Mouse (Mus musculus) midbrain, embryonic 16.5 days (tissue): ENCODE measurements at regions not wholly inside any gene's neighbourhood (a gene's known extent, or its start where the extent isn't known, plus 50 kb on each side); places are given as distances from the start of the nearest gene placed in this dataset.

Experiments used
- ATAC-seq: fragments of 200-750 bp; cut with Nextera tagmentation; 2 replicates; pipeline ENCODE4 v1.8.0; 2017; ENCODE audit warnings: moderate TSS enrichment
- H3K27ac ChIP-seq: fragments of 300-500 bp; sonication (generic); 2 replicates; pipeline ENCODE4 v1.5.1; 2014; ENCODE audit warnings: mild to moderate bottlenecking, low read length, mixed read lengths
- H3K27me3 ChIP-seq: fragments of 300-500 bp; sonication (generic); 2 replicates; pipeline ENCODE4 v1.6.1; 2014; ENCODE audit warnings: low read depth, low read length, mixed read lengths; ENCODE audit not compliant: control insufficient read depth, insufficient read depth
- H3K36me3 ChIP-seq: fragments of 300-500 bp; sonication (generic); 2 replicates; pipeline ENCODE4 v1.6.1; 2014; ENCODE audit warnings: mild to moderate bottlenecking, low read length, moderate library complexity, mixed read lengths; ENCODE audit not compliant: control insufficient read depth, insufficient read depth
- H3K4me1 ChIP-seq: fragments of 300-500 bp; sonication (generic); 2 replicates; pipeline ENCODE4 v1.6.1; 2014; ENCODE audit warnings: mild to moderate bottlenecking, low read length, mixed read lengths; ENCODE audit not compliant: control insufficient read depth, insufficient read depth
- H3K4me2 ChIP-seq: fragments of 300-500 bp; sonication (generic); 2 replicates; pipeline ENCODE4 v1.6.1; 2014; ENCODE audit warnings: mild to moderate bottlenecking, low read length, mixed read lengths
- H3K4me3 ChIP-seq: fragments of 300-500 bp; sonication (generic); 2 replicates; pipeline ENCODE4 v1.5.1; 2014; ENCODE audit warnings: low read depth, mild to moderate bottlenecking, low read length, moderate library complexity, mixed read lengths
- H3K9ac ChIP-seq: fragments of 300-500 bp; sonication (generic); 2 replicates; pipeline ENCODE4 v1.6.1; 2014; ENCODE audit warnings: low read depth, low read length, mixed read lengths
- H3K9me3 ChIP-seq: fragments of 300-500 bp; sonication (generic); replicated peaks from 2 replicates; pipeline ENCODE4 v1.6.1; 2014; ENCODE audit warnings: mild to moderate bottlenecking, low read length, mixed read lengths; ENCODE audit not compliant: control insufficient read depth, poor library complexity, severe bottlenecking
- WGBS: fragments of 180-500 bp; shearing (Covaris S2); extraction: QIAGEN DNeasy Blood & Tissue Kit; methylation state at CpG from one replicate; pipeline ENCODE4 v1.1.7; 2014; 5-methylcytosine and 5-hydroxymethylcytosine counted together

DNA sequence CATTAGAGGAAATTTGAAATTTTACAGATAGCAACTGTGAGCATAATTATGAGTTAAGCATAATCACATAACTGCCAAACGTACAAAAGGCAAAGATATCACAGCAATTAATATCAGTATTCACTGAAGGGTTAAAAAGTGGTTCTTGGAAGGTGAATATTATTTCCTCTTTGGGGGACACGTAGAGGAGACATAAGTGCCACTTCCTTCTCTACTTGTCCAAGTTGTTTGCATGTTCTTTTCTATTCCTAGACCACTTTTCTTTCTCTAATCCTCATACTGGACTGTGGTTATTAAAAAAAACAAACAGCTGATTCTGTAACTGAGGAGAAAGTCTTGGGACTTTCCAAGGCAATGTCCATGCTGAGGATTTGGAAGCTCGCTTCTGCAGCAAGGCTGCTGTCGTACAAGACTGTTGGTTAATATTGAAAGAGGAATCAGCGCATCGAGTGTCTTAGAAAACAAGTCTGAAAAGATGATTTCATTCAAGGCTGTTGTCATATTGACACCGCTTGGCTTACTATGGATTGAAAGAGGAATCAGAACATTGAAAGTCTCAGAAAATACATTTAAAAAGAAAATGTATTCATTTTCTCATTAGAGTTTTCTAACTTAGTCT, 61.7 kb upstream of the Tent5a start:
- WGBS: 88% methylated on average over 7 of the region's 7 CpGs
- no peak for ATAC-seq
- no peaks in the 10 kb centered on the region for H3K36me3 ChIP-seq
- H3K4me1 ChIP-seq: no peaks in the 10 kb centered on the region
- H3K4me3 ChIP-seq: no peak overlapping the region
- H3K4me2 ChIP-seq: no peak overlapping the region
- H3K27ac ChIP-seq: no peak overlapping the region
- H3K27me3 ChIP-seq: no peaks in the 10 kb centered on the region
- H3K9me3 ChIP-seq: no peaks in the 10 kb centered on the region
- H3K9ac ChIP-seq: no peak overlapping the region

DNA sequence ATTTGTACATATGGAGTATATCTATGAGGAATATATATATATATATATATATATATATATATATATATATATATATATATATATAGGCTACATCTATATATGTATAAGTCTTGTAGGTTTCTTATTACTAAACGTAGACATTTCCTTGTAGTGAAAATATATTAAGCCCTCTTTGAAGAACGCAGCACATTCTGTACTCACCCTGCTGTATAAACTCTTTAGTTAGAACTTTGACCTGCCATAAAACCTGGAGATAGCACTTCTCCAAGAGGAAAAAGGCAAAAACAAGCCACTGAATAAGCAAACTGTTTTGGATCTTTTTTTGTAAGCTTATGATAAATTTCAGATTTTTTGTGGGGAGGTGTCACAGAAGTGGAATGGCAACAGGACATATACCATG, 55.3 kb upstream of the Tent5a start:
- 96% methylated on average over 2 of the region's 2 CpGs for WGBS
- H3K27ac ChIP-seq: no peak overlapping the region
- no peak overlapping the region for H3K4me3 ChIP-seq
- H3K4me1 ChIP-seq: no peaks in the 10 kb centered on the region
- H3K27me3 ChIP-seq: no peaks in the 10 kb centered on the region
- no peaks in the 10 kb centered on the region for H3K9me3 ChIP-seq
- no peak for ATAC-seq
- H3K36me3 ChIP-seq: no peaks in the 10 kb centered on the region
- no peak overlapping the region for H3K9ac ChIP-seq
- H3K4me2 ChIP-seq: no peak overlapping the region

DNA sequence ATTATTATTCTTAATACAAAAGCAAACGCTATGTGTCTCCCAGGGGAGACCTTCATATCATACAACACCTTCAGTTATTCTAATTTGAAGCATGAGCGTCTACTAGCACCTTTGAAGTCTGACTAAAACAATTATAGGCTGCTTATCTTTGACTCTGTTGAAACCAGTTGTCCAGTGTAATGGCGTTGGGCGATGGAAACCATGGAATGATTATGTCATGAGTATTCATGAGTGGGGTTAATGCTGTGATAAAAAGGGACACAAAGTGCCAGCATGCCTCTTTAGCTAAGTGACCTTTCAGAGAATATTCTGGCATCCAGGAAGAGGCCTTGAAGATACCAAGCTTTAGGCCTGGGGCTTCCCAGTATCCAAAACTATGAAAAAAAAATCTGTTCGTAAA, 53.6 kb upstream of the Tent5a start:
- ATAC-seq: no peak
- H3K27me3 ChIP-seq: no peaks in the 10 kb centered on the region
- H3K36me3 ChIP-seq: no peaks in the 10 kb centered on the region
- H3K9ac ChIP-seq: no peak overlapping the region
- no peak overlapping the region for H3K4me2 ChIP-seq
- no peaks in the 10 kb centered on the region for H3K4me1 ChIP-seq
- no peaks in the 10 kb centered on the region for H3K9me3 ChIP-seq
- no peak overlapping the region for H3K27ac ChIP-seq
- 61% methylated on average over 5 of the region's 5 CpGs for WGBS
- H3K4me3 ChIP-seq: no peak overlapping the region

DNA sequence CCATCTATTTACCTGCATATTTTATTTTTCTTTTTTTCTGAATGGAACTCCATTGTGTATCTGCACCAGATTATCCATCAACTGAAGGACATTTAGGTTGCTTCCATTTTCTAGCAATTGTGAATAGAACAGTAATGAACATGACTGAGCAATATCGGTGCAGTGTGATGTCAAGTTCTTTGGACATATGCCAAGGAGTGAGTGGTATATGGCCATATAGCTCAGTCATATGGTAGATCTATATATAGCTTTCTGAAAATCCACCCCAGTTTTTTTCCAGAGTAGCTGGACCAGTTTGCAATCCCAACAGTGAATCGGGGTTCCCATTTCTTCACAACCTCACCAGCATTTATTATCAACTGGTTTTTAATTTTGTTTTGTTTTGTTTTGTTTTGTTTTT, 52.0 kb upstream of the Tent5a start:
- Histone ChIP-seq H3K9ac (no peak overlapping the region), H3K27me3 (no peaks in the 10 kb centered on the region), H3K4me2 (no peak overlapping the region), H3K9me3 (no peaks in the 10 kb centered on the region), H3K27ac (no peak overlapping the region), H3K4me3 (no peak overlapping the region), H3K36me3 (no peaks in the 10 kb centered on the region), H3K4me1 (no peaks in the 10 kb centered on the region)
- ATAC-seq: no peak
- WGBS: 93% methylated on average over 2 of the region's 2 CpGs
